14 mouse cellular contexts compared by ENCODE assay signal in the genomic region with DNA sequence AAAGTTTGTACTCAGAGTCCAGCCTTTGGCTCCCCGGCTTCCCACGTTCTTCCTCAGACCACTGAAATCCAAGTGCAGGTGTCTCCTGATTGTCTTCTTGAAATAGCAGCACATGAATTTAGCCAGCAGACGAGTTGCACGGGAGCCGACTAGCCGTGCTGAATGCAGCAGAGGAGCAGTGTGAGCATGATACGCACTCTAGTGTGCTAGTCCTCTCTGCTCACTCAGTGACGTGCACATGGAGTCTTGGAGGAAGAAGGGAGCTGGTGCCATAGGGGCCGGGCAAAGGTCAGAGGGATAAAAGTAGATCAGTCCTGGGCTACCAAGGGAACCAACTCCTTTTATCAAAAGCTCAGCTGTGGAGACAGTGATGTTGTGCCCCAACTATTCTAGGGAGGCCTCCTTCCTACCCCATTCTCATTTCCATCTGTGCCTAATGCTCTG. TPM values are rescaled to one million over a fixed set of nuclear protein-coding genes. Genes with fewer than 3 reads are reported as not detected.
DNase-seq lines count a peak whose midpoint lies in the region; ATAC-seq and TF ChIP-seq lines count a peak whose summit lies in the region.
"Had no signal": no experiment of that assay in that cellular context is flagged by ENCODE, and none has a peak within 500 bp of the region (broad histone marks: within the 10 kb centered on the region; RNA-seq: fewer than 3 reads in every experiment).

No protein-coding gene starts in this region.

- no peaks in the 10 kb centered on the region for H3K9me3 ChIP-seq in embryonic facial prominence, embryonic 15.5 days (replicated peaks)
- H3K9me3 ChIP-seq in limb, embryonic 14.5 days (ENCODE audit: control insufficient read depth, low read length) = no peaks in the 10 kb centered on the region
- H3K9me3 ChIP-seq: forebrain, embryonic 13.5 days; megakaryocyte, embryonic 14.5 days had no signal

- ATAC-seq in embryonic facial prominence, embryonic 15.5 days (ENCODE audit: insufficient number of reproducible peaks, low FRiP score, low TSS enrichment, low read depth) = no peak
- no peak for ATAC-seq in limb, embryonic 14.5 days (ENCODE audit: low FRiP score, low read depth)
- ATAC-seq in activated CD4-positive, CD25-positive, alpha-beta regulatory T cell, adult 4 months = no peak
- ATAC-seq: forebrain, embryonic 13.5 days; inflammation-experienced regulatory T-cells, adult 6 months; liver, postnatal 0 days had no signal

- H3K4me1 ChIP-seq in embryonic facial prominence, embryonic 15.5 days = peaks cover 81% of the 10 kb centered on the region
- peaks cover 65% of the 10 kb centered on the region for H3K4me1 ChIP-seq in limb, embryonic 14.5 days (ENCODE audit: control insufficient read depth, insufficient read depth, low read length)

- TF ChIP-seq POLR2A in limb, embryonic 14.5 days (IDR thresholded peaks at IDR 0.05; ENCODE audit: borderline replicate concordance, extremely low read depth, insufficient read depth, insufficient read length) = no peak

- no peak overlapping the region for H3K4me2 ChIP-seq in embryonic facial prominence, embryonic 15.5 days (replicated peaks)
- H3K4me2 ChIP-seq in limb, embryonic 14.5 days (replicated peaks; ENCODE audit: low read depth, low read length, severe bottlenecking) = no peak overlapping the region
- H3K4me2 ChIP-seq: forebrain, embryonic 13.5 days had no signal

- H3K27ac ChIP-seq in gastrocnemius, adult 2 months = peak overlapping the region; percentile 90
- H3K27ac ChIP-seq in left cerebral cortex, adult 2 months = peak overlapping the region; percentile 32
- 0 out of 2 replicates have a peak overlapping the region, but pooled peaks have one; percentile 29 for H3K27ac ChIP-seq in embryonic facial prominence, embryonic 15.5 days (replicated peaks)
- peak overlapping the region; percentile 48; the same call in 1 of the 2 replicates for H3K27ac ChIP-seq in limb, embryonic 14.5 days (replicated peaks; ENCODE audit: low read depth, low read length)
- H3K27ac ChIP-seq: forebrain, embryonic 13.5 days had no signal

- 60% methylated on average over 9 of the region's 9 CpGs for whole genome bisulfite sequencing in embryonic facial prominence, embryonic 15.5 days
- WGBS in limb, embryonic 14.5 days = 61% methylated on average over 9 of the region's 9 CpGs

- 0 out of 2 replicates have a peak, but pooled peaks cover 5% of the 10 kb centered on the region for H3K36me3 ChIP-seq in embryonic facial prominence, embryonic 15.5 days
- peaks cover 25% of the 10 kb centered on the region for H3K36me3 ChIP-seq in limb, embryonic 14.5 days (ENCODE audit: control insufficient read depth, insufficient read depth, low read length)

- intact Hi-C loops in gastrocnemius, adult 2 months (cut with DNase I) = no loop called here
- intact Hi-C loops in left cerebral cortex, adult 2 months (cut with DNase I) = no loop called here

- no peak overlapping the region for H3K4me3 ChIP-seq in gastrocnemius, adult 2 months
- no peak overlapping the region for H3K4me3 ChIP-seq in left cerebral cortex, adult 2 months
- H3K4me3 ChIP-seq in embryonic facial prominence, embryonic 15.5 days (replicated peaks) = no peak overlapping the region
- no peak overlapping the region for H3K4me3 ChIP-seq in limb, embryonic 14.5 days (replicated peaks; ENCODE audit: low read length)
- H3K4me3 ChIP-seq: forebrain, embryonic 13.5 days; megakaryocyte, embryonic 14.5 days had no signal

- TF ChIP-seq CTCF in gastrocnemius, adult 2 months (IDR thresholded peaks at IDR 0.05) = no peak
- no peak for TF ChIP-seq CTCF in left cerebral cortex, adult 2 months (IDR thresholded peaks at IDR 0.05)

- no peak overlapping the region for H3K9ac ChIP-seq in embryonic facial prominence, embryonic 15.5 days
- H3K9ac ChIP-seq in limb, embryonic 14.5 days (ENCODE audit: low read depth, low read length, severe bottlenecking) = no peak overlapping the region
- H3K9ac ChIP-seq: forebrain, embryonic 13.5 days; liver, postnatal 0 days had no signal

- no peaks in the 10 kb centered on the region for H3K27me3 ChIP-seq in embryonic facial prominence, embryonic 15.5 days
- no peaks in the 10 kb centered on the region for H3K27me3 ChIP-seq in limb, embryonic 14.5 days (ENCODE audit: control insufficient read depth, insufficient read depth, low read length)
- H3K27me3 ChIP-seq: forebrain, embryonic 13.5 days had no signal

- no peak for DNase-seq in gastrocnemius, adult 2 months
- no peak for DNase-seq in gastrocnemius, adult 8-10 months (ENCODE audit: low spot score in 2 of 2)
- no peak for DNase-seq in left cerebral cortex, adult 2 months (ENCODE audit: extremely low spot score in 1 of 2, low spot score in 2 of 2)
- no peak for DNase-seq in left cerebral cortex, adult 8-10 months (ENCODE audit: low spot score in 2 of 2)
- DNase-seq in limb, embryonic 14.5 days (ENCODE audit: low spot score) = no peak
- no peak for DNase-seq in frontal cortex, adult 2 months (ENCODE audit: extremely low spot score in 1 of 2, low spot score in 1 of 2)
- DNase-seq: cerebellum, adult 8-10 months; liver, postnatal 0 days; lung, postnatal 14 days had no signal

RNA-seq across cellular contexts. Expression of a gene that starts 52.8 kb away (rescaled TPM):
- 10 to 100 TPM; 80.8 to 97.5 TPM for total RNA-seq in gastrocnemius, adult 2 months (2021)
- 10 to 100 TPM; 77.8 to 92.6 (median 86.3) TPM for total RNA-seq in gastrocnemius, adult 8-10 months (2022)
- 10 to 100 TPM; 56.3 to 64.9 TPM for total RNA-seq in left cerebral cortex, adult 2 months (2021)
- 10 to 100 TPM; 53.4 to 58.6 (median 58.2) TPM for total RNA-seq in left cerebral cortex, adult 8-10 months (2022)
- polyA plus RNA-seq in embryonic facial prominence, embryonic 15.5 days (2015; fragmentation: Nextera tagmentation; extraction: Ambion mirVana) = 83.6 and 87.5 TPM in 2 replicates
- polyA plus RNA-seq in limb, embryonic 14.5 days (2012; rRNA removed) = 105 and 114 TPM in 2 replicates
- polyA plus RNA-seq in limb, embryonic 14.5 days (2014; fragmentation: Nextera tagmentation; extraction: Ambion mirVana) = 102 and 104 TPM in 2 replicates
- 72.7 and 76.4 TPM in 2 replicates for polyA plus RNA-seq in frontal cortex, adult 2 months (2012; rRNA removed)
- 10 to 100 TPM; 36.0 to 43.2 TPM for polyA plus RNA-seq in activated CD4-positive, CD25-positive, alpha-beta regulatory T cell, adult 4 months (2017; shearing (Covaris generic))

RNA-seq across cellular contexts. Expression of a gene that starts 52.9 kb away (rescaled TPM):
- 10 to 100 TPM; 16.3 to 20.1 TPM for total RNA-seq in gastrocnemius, adult 2 months (2021)
- total RNA-seq in gastrocnemius, adult 8-10 months (2022) = 10 to 100 TPM; 15.6 to 27.1 (median 16.7) TPM
- total RNA-seq in left cerebral cortex, adult 2 months (2021) = 1 to 10 TPM; 7.4 to 8.8 TPM
- 1 to 10 TPM; 5.8 to 9.8 (median 7.2) TPM for total RNA-seq in left cerebral cortex, adult 8-10 months (2022)
- 7.6 and 8.2 TPM in 2 replicates for polyA plus RNA-seq in embryonic facial prominence, embryonic 15.5 days (2015; fragmentation: Nextera tagmentation; extraction: Ambion mirVana)
- 8.5 and 10.0 TPM in 2 replicates for polyA plus RNA-seq in limb, embryonic 14.5 days (2012; rRNA removed)
- 5.4 and 7.3 TPM in 2 replicates for polyA plus RNA-seq in limb, embryonic 14.5 days (2014; fragmentation: Nextera tagmentation; extraction: Ambion mirVana)
- 5.0 and 7.8 TPM in 2 replicates for polyA plus RNA-seq in frontal cortex, adult 2 months (2012; rRNA removed)
- polyA plus RNA-seq in activated CD4-positive, CD25-positive, alpha-beta regulatory T cell, adult 4 months (2017; shearing (Covaris generic)) = 1 to 10 TPM; 6.1 to 8.5 TPM

Comparison
In these comparisons a context has a peak if more than half of its experiments do, and no peak if none do; other contexts are left out.
1. H3K27ac ChIP-seq: peak in every context shown above with its lines; median percentile 90 in gastrocnemius, adult 2 months; 48 in limb, embryonic 14.5 days; 32 in left cerebral cortex, adult 2 months; 29 in embryonic facial prominence, embryonic 15.5 days.